Mouse (Mus musculus) heart, adult 2 months (tissue): ENCODE measurements around the gene Slc39a13. TPM values are rescaled to one million over a fixed set of nuclear protein-coding genes. Genes with fewer than 3 reads are reported as not detected.
A peak's percentile ranks its signal among the peaks of the same experiment; 100 is the strongest.

Experiments
- DNase-seq, 2 experiments: peaks; one replicate each; pipeline ENCODE4 v3.0.0; 2021
- H3K27ac ChIP-seq: fragments of 200-600 bp; 2 replicates; pipeline ENCODE4 v1.8.1; 2022
- H3K27me3 ChIP-seq: fragments of 200-500 bp; 2 replicates; pipeline ENCODE4 v1.6.1; 2012; ENCODE audit warnings: mild to moderate bottlenecking, low read length, inconsistent platforms, mixed read lengths; ENCODE audit not compliant: control insufficient read depth, insufficient read depth
- H3K36me3 ChIP-seq: fragments of 200-500 bp; 2 replicates; pipeline ENCODE4 v1.6.1; 2012; ENCODE audit warnings: low read length, inconsistent platforms; ENCODE audit not compliant: control insufficient read depth, insufficient read depth
- H3K4me1 ChIP-seq: fragments of 200-500 bp; 2 replicates; pipeline ENCODE4 v1.6.1; 2011; ENCODE audit warnings: low read length; ENCODE audit not compliant: control insufficient read depth, insufficient read depth
- H3K4me3 ChIP-seq: fragments of 200-600 bp; 2 replicates; pipeline ENCODE4 v1.8.1; 2022
- H3K79me2 ChIP-seq: fragments of 200-500 bp; replicated peaks from 2 replicates; pipeline ENCODE4 v1.6.1; 2012; ENCODE audit warnings: mild to moderate bottlenecking, inconsistent platforms, low read length, moderate library complexity, mixed read lengths; ENCODE audit not compliant: control insufficient read depth, insufficient read depth
- H3K9ac ChIP-seq: fragments of 200-500 bp; 2 replicates; pipeline ENCODE4 v1.6.1; 2012; ENCODE audit warnings: low read depth, mild to moderate bottlenecking, control low read depth, inconsistent platforms, low read length, mixed read lengths
- CTCF ChIP-seq: fragments of 200-600 bp; IDR thresholded peaks from 2 replicates; pipeline ENCODE4 v1.8.1; 2022; ENCODE audit warnings: antibody characterized with exemption, mild to moderate bottlenecking, moderate library complexity
- EP300 ChIP-seq: fragments of 200-500 bp; IDR thresholded peaks from 2 replicates; pipeline ENCODE4 v1.6.1; 2011; ENCODE audit warnings: low read depth, low read length, control low read depth; ENCODE audit not compliant: insufficient read depth
- POLR2A ChIP-seq: fragments of 200-500 bp; IDR thresholded peaks from 2 replicates; pipeline ENCODE4 v1.6.1; 2011; ENCODE audit warnings: mild to moderate bottlenecking, low read depth, low read length, control low read depth; ENCODE audit not compliant: insufficient read depth
- WGBS: fragments of 180-500 bp; shearing (Covaris S2); methylation state at CpG from one replicate; pipeline ENCODE4 v1.1.7; 2018; 5-methylcytosine and 5-hydroxymethylcytosine counted together
- intact Hi-C: fragments of 180-260 bp; cut with DNase I; formaldehyde crosslinking; loops from one replicate; pipeline ENCODE4 v1.15.1; 2025
- polyA plus RNA-seq: library from polyadenylated mRNA; depleted of rRNA; stranded (reverse); fragments of >200 nt; gene quantifications from 2 replicates; pipeline ENCODE4 v1.2.3, GENCODE M21; 2012
- total RNA-seq, 2 experiments: library from RNA; stranded (reverse); gene quantifications; 2 replicates each; pipeline ENCODE4 v1.2.3; 2021

Slc39a13 gene
- total and polyA plus RNA-seq, 3 experiments: 21.1 to 57.3 (median 22.3) TPM

DNA sequence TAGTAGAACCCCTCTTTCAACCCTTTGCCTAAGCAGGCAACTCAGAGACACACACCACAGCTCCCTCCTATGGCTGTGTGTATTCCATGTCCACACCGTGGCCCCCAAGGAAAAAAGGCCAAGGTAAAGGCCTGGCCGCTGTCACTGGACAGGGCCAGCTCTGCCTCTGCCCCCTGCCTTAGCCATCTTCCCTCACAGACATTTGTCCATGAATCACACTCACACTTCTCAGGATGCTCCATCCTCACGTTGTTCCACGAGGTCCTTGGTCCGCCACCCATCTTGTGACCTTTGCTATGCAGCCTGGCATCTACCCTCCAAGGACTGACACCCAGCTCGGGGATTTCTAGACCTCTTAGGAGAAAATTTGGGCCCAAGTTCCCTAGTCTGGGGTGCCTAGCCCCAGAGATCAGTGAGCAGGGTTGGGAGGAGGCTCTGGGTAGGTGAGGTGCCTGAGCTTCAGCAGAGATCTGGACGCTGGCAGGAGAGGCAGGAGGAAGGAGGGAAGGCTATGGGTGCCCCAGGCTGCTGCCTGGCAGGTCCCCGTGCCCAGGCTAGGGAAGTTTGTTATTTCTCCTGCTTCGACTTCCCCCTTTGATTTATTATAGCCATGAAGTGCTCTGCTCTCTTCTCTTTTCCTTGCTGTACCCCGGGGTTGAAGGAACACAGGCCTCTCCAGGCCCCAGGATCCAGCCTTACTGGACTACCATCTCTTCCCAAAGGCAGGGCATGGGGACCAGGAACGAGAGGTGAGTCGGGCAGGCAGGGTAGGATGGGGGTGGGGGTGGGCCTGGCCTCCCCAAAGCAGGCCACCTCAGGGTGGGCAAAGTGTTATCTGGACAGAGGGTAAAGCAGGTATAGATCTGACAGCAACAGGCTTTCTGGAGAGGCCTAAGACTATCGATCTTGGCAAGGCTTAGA is 11.8 kb upstream of the Slc39a13 start, which contains the start of gene Spi1:
Gene Spi1 (plus strand): TSS at position 616 of the 921 bp plus-strand sequence.
- TF ChIP-seq EP300: no peak
- TF ChIP-seq POLR2A: no peak
- no peak for TF ChIP-seq CTCF
- intact Hi-C loops: no loop called here
- peak within 1 kb of the TSS; percentile 72 for H3K27ac ChIP-seq
- DNase-seq: no peak
- WGBS: 84% methylated on average over 13 of the region's 13 CpGs
- H3K4me1 ChIP-seq: peaks cover 2% of the 10 kb centered on the region
- no peaks in the 10 kb centered on the region for H3K79me2 ChIP-seq
- no peaks in the 10 kb centered on the region for H3K36me3 ChIP-seq
- H3K27me3 ChIP-seq: no peaks in the 10 kb centered on the region
- peak within 1 kb of the TSS; percentile 12; the same call in 1 of the 2 replicates for H3K9ac ChIP-seq
- H3K4me3 ChIP-seq: no peak within 1 kb of the TSS

DNA sequence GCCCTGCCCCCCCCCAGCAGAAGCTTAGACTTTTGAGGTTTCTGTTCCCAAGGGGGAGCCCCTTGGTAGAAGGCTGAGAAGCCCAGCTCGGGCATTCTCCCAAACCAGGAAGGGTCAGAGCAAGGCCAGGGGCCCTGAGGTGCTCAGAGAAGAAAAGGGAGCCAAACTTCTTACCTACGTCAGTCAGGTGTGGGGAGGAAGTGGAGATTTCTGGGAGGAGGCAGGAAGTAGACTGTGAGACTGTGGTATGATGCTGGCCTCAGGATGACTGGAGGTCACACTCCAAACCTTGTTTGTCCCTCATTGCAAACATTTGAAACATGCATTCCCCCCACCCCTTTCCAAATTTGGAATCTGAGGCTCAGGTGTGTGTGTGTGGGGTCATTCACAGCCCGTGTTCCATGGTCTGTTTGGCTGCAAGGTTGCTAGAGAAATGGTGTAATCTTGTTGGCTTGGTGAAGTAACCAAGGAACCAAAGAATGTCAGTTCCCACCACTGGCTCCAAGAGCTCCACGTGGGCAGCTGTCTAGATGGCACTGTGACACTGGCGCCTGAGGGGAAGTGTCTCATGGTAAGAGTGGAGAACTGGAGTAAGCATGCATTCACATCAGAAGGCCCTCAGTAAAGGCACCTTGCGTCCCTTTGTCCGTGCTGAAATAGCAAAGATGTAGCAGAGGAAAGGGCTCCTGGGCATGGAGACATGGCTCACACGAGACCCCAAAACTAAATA is 10.7 kb upstream of the Slc39a13 start:
- Histone ChIP-seq H3K4me3 (no peak overlapping the region), H3K4me1 (peaks cover 2% of the 10 kb centered on the region), H3K36me3 (no peaks in the 10 kb centered on the region), H3K27ac (no peak overlapping the region), H3K9ac (no peak overlapping the region), H3K27me3 (no peaks in the 10 kb centered on the region), H3K79me2 (no peaks in the 10 kb centered on the region)
- peak in 1 of 2 experiments; percentile 41 for DNase-seq
- 70% methylated on average over 8 of the region's 8 CpGs for WGBS
- intact Hi-C loops: no loop called here
- no peak for TF ChIP-seq CTCF
- TF ChIP-seq POLR2A: no peak
- no peak for TF ChIP-seq EP300

DNA sequence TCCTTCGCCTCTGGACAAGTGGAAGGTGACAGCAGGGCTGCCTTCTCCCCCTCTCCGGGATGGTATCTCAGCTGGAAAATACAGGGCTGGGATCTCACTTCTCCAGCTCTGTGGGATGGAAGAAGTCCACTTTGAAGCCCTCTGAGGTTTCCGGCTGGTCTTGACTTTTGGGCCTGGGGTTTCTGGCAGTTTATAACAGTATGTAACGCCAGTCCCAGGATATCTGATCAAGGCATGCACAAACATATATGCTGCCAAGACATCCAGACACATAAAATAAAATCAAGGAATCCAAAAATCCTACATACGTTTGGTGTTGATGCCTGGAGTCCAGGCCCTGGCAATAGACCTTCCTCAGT is 8.8 kb upstream of the Slc39a13 start:
- WGBS: 45% methylated on average over 5 of the region's 5 CpGs
- Histone ChIP-seq H3K27ac (no peak overlapping the region), H3K36me3 (no peaks in the 10 kb centered on the region), H3K4me3 (peak overlapping the region; percentile 28; the same call in 1 of the 2 replicates), H3K4me1 (peaks cover 2% of the 10 kb centered on the region), H3K27me3 (no peaks in the 10 kb centered on the region), H3K9ac (peak overlapping the region; percentile 61), H3K79me2 (no peaks in the 10 kb centered on the region)
- no peak for DNase-seq
- TF ChIP-seq CTCF (no peak), POLR2A (no peak), EP300 (no peak)
- intact Hi-C loops: no loop called here

DNA sequence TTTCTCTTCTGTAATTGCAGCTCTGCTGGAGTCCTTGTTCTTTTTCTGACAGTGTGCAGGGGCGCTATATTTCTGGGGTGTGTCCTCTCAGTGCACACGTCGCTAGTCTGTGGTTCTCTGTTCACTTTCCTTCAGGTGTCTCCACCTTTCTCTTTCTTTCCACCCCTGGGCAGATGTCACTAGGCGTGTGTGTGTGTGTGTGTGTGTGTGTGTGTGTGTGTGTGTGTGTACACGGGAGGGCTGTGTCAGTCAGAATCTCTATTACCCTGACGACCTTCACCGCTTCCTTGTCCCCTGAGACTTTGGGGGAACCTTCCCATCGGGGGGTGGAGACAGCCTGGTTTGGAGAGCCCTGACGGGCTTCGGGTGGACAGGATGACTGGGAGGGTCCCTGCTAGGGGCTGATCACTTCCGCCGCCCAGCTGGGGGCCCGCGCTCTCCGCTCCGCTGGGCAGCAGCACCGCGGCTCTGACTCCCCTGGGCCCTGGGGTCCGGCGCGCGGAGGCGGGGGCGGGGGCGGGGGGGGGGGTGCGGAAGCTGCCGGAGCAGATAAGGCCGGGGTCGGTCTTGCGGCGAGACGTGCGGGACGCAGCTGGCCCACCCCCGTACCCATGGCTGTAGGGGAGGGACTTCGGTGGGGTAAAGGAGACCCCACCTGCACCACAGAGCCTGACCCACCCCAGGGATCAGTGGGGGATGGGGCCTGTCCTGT is 8.3 kb upstream of the Slc39a13 start:
- intact Hi-C loops: no loop called here
- 3% methylated on average over 28 of the region's 36 CpGs for WGBS
- H3K27me3 ChIP-seq: no peaks in the 10 kb centered on the region
- H3K79me2 ChIP-seq: no peaks in the 10 kb centered on the region
- peak overlapping the region; percentile 28; the same call in 1 of the 2 replicates for H3K4me3 ChIP-seq
- peak overlapping the region; percentile 61 for H3K9ac ChIP-seq
- H3K27ac ChIP-seq: no peak overlapping the region
- peak in 1 of 2 experiments; percentile 37 for DNase-seq
- TF ChIP-seq CTCF (no peak), POLR2A (no peak)
- no peaks in the 10 kb centered on the region for H3K36me3 ChIP-seq
- H3K4me1 ChIP-seq: peaks cover 2% of the 10 kb centered on the region

DNA sequence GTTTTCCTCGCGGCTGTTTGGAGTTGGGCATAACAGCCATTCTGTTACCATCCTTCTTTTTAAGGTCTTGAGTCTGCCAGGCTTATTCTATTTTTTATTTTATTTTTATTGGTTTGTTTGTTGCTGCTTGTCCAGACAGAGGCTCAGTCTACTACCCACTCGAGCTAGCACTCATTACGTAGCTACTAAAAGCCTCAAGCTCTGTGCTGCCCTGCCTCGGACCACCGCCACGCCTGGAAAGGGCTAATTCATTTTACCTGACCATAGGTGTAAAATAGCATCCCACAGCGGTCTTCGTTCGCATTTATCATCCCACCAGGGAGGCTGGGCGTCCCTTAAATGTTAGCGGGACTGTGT is 7.7 kb upstream of the Slc39a13 start:
- Histone ChIP-seq H3K27me3 (no peaks in the 10 kb centered on the region), H3K4me3 (no peak overlapping the region), H3K4me1 (peaks cover 2% of the 10 kb centered on the region), H3K9ac (no peak overlapping the region), H3K36me3 (no peaks in the 10 kb centered on the region), H3K79me2 (no peaks in the 10 kb centered on the region), H3K27ac (no peak overlapping the region)
- WGBS: 45% methylated on average over 12 of the region's 12 CpGs
- TF ChIP-seq EP300 (no peak), CTCF (no peak), POLR2A (no peak)
- intact Hi-C loops: no loop called here
- no peak for DNase-seq
